Mouse (Mus musculus) heart, embryonic 10.5 days (tissue): ENCODE data around the gene Tns3. TPM values are rescaled to one million over a fixed set of nuclear protein-coding genes. Genes with fewer than 3 reads are reported as not detected.
A peak's percentile ranks its signal among the peaks of the same experiment; 100 is the strongest.

Experiments used
- DNase-seq: peaks from one replicate; pipeline ENCODE4 v3.0.0-alpha.2; 2017; ENCODE audit warnings: low spot score
- H3K27ac ChIP-seq: fragments of 300-500 bp; sonication (generic); 2 replicates; pipeline ENCODE4 v1.5.1; 2016; ENCODE audit warnings: mild to moderate bottlenecking
- H3K27me3 ChIP-seq: fragments of 300-500 bp; sonication (generic); 2 replicates; pipeline ENCODE4 v1.6.1; 2016; ENCODE audit warnings: mild to moderate bottlenecking; ENCODE audit not compliant: poor library complexity, insufficient read depth, severe bottlenecking
- H3K36me3 ChIP-seq: fragments of 300-500 bp; sonication (generic); 2 replicates; pipeline ENCODE4 v1.6.1; 2016; ENCODE audit warnings: mild to moderate bottlenecking, moderate library complexity
- H3K4me1 ChIP-seq: fragments of 300-500 bp; sonication (generic); 2 replicates; pipeline ENCODE4 v1.6.1; 2016; ENCODE audit warnings: mild to moderate bottlenecking
- H3K4me3 ChIP-seq: fragments of 300-500 bp; sonication (generic); 2 replicates; pipeline ENCODE4 v1.5.1; 2016; ENCODE audit warnings: mild to moderate bottlenecking, moderate library complexity
- H3K9me3 ChIP-seq: fragments of 300-500 bp; sonication (generic); 2 replicates; pipeline ENCODE4 v1.6.1; 2016; ENCODE audit warnings: mild to moderate bottlenecking, moderate library complexity
- WGBS: fragments of 180-500 bp; shearing (Covaris S2); methylation state at CpG from one replicate; pipeline ENCODE4 v1.1.7; 2016; 5-methylcytosine and 5-hydroxymethylcytosine counted together
- polyA plus RNA-seq: library from polyadenylated mRNA; unstranded; fragments of >200 nt; fragmentation: Nextera tagmentation; extraction: Ambion mirVana; gene quantifications from 2 replicates; pipeline ENCODE4 v1.2.1, GENCODE M21; 2016

Gene Tns3
- polyA plus RNA-seq, 1 experiment from 2014 or later: 17.0 TPM

DNA sequence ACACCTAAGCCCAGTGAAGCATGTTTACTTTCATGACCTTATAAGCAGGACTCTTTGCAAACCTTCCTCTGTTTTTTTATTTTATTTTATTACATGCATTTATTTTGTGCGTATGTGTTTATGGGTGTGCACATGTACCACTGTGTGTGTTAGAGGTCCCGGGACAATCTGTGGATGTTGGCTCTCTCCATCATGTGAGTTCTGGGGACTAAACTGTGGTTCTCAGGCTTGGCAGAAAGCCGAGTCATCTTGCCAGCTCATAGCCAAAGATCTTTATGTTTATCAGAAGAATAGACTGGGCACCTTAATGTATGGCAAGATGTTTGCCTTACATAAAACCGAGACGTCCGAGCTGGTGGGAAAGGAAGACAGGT, 27.8 kb upstream of the Tns3 start:
- H3K36me3 ChIP-seq: no peaks in the 10 kb centered on the region
- peak overlapping the region; percentile 82 for H3K27ac ChIP-seq
- WGBS: 54% methylated on average over 6 of the region's 6 CpGs

GRCm38 (mm10) chr11:8691605-8692004, 27.3 kb upstream of the Tns3 start:
- 75% methylated on average over 4 of the region's 4 CpGs for WGBS
- Histone ChIP-seq H3K9me3 (no peaks in the 10 kb centered on the region), H3K4me1 (peaks cover 29% of the 10 kb centered on the region), H3K36me3 (no peaks in the 10 kb centered on the region), H3K27me3 (peaks cover 6% of the 10 kb centered on the region; the same call in 1 of the 2 replicates), H3K4me3 (no peak overlapping the region), H3K27ac (no peak overlapping the region; the same call in 1 of the 2 replicates)
- no peak for DNase-seq

More for the DNA sequence above, 27.8 kb upstream of the Tns3 start:
- no peak overlapping the region for H3K4me3 ChIP-seq
- H3K27me3 ChIP-seq: peaks cover 4% of the 10 kb centered on the region; the same call in 1 of the 2 replicates
- DNase-seq: no peak
- H3K4me1 ChIP-seq: peaks cover 29% of the 10 kb centered on the region
- no peaks in the 10 kb centered on the region for H3K9me3 ChIP-seq

DNA sequence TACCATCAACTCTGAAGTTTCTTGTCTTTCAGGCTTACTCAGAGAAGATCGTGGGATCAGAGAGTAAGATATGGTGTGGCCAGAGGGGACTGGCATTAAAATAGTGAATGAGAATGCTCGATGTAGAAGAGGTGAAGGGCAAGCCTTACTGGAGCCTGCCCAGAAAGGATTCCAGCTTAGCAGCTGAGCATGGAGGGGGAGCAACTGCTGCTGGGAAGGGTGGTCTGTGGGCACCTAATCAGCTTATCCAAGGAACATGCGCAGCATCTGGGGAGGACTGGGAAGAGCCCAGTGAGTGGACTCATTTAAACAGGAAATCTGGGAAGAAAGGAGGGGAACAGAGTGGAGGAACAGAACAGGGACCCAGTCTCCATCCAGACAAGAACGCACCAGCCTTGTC, 26.3 kb upstream of the Tns3 start:
- Histone ChIP-seq H3K4me1 (peaks cover 29% of the 10 kb centered on the region), H3K9me3 (no peaks in the 10 kb centered on the region), H3K27me3 (peaks cover 12% of the 10 kb centered on the region; the same call in 1 of the 2 replicates), H3K36me3 (no peaks in the 10 kb centered on the region), H3K4me3 (no peak overlapping the region), H3K27ac (no peak overlapping the region)
- peak; percentile 42 for DNase-seq
- WGBS: 63% methylated on average over 4 of the region's 4 CpGs

DNA sequence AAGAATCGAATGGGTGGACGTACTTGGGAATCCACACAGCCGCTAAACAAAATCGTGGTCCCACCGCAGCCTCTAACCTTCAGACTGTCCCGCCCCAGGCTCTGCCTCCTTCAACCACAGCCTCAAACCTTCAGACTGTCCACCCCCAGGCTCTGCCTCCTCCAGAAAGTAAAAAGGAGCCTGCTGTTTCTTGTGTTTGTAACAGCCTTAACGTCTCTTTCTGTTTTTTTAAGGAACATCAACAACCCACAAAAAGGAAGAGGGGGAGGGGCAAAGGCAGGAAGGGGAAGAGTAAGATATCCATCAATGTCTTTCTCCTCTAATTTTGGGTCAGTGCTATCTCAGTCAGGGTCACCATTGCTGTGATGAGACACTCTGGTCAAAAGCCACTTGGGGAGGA, 25.2 kb upstream of the Tns3 start:
- 75% methylated on average over 7 of the region's 7 CpGs for WGBS
- H3K27me3 ChIP-seq: peaks cover 16% of the 10 kb centered on the region; the same call in 1 of the 2 replicates
- no peaks in the 10 kb centered on the region for H3K36me3 ChIP-seq
- peak; percentile 56 for DNase-seq
- H3K27ac ChIP-seq: no peak overlapping the region
- no peak overlapping the region for H3K4me3 ChIP-seq
- no peaks in the 10 kb centered on the region for H3K9me3 ChIP-seq
- peaks cover 29% of the 10 kb centered on the region for H3K4me1 ChIP-seq

GRCm38 (mm10) chr11:8688907-8689306, 24.6 kb upstream of the Tns3 start:
- H3K4me3 ChIP-seq: no peak overlapping the region
- no peaks in the 10 kb centered on the region for H3K36me3 ChIP-seq
- H3K4me1 ChIP-seq: peaks cover 29% of the 10 kb centered on the region
- no peaks in the 10 kb centered on the region for H3K9me3 ChIP-seq
- WGBS: 87% methylated on average over 8 of the region's 8 CpGs
- H3K27ac ChIP-seq: no peak overlapping the region
- DNase-seq: peak; percentile 70
- peaks cover 21% of the 10 kb centered on the region; the same call in 1 of the 2 replicates for H3K27me3 ChIP-seq

GRCm38 (mm10) chr11:8686501-8686900, 22.2 kb upstream of the Tns3 start:
- H3K4me1 ChIP-seq: 0 out of 2 replicates have a peak, but pooled peaks cover 7% of the 10 kb centered on the region
- no peak for DNase-seq
- no peak overlapping the region for H3K27ac ChIP-seq
- no peak overlapping the region for H3K4me3 ChIP-seq
- no peaks in the 10 kb centered on the region for H3K9me3 ChIP-seq
- H3K27me3 ChIP-seq: peaks cover 21% of the 10 kb centered on the region; the same call in 1 of the 2 replicates
- WGBS: 69% methylated on average over 3 of the region's 3 CpGs
- no peaks in the 10 kb centered on the region for H3K36me3 ChIP-seq

GRCm38 (mm10) chr11:8686061-8686460, 21.7 kb upstream of the Tns3 start:
- H3K9me3 ChIP-seq: no peaks in the 10 kb centered on the region
- H3K4me3 ChIP-seq: no peak overlapping the region
- peaks cover 21% of the 10 kb centered on the region; the same call in 1 of the 2 replicates for H3K27me3 ChIP-seq
- H3K4me1 ChIP-seq: peaks cover 9% of the 10 kb centered on the region; the same call in 1 of the 2 replicates
- no peaks in the 10 kb centered on the region for H3K36me3 ChIP-seq
- no peak overlapping the region for H3K27ac ChIP-seq
- 68% methylated on average over 1 of the region's 1 CpGs for WGBS
- DNase-seq: peak; percentile 54

DNA sequence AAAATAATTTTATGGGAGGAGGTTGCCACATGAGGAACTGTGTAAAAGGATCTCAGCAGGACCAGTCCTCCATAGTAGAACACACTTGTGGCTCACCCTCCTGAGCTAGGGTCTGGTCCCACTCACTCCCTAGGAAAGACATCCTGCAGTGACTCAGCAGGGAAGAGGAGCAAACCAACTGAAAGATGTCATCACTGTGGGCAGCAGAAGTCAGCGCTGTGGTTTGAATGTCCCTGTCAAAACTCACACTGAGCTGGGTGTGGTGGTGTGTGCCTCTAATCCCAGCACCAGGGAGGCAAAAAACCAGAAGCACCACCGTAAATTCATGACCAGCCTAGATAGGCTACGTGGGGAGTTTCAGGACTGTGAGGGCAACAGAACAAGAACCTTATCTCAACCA, 20.9 kb upstream of the Tns3 start:
- H3K9me3 ChIP-seq: no peaks in the 10 kb centered on the region
- DNase-seq: no peak
- no peak overlapping the region for H3K27ac ChIP-seq
- H3K4me3 ChIP-seq: no peak overlapping the region
- H3K27me3 ChIP-seq: peaks cover 21% of the 10 kb centered on the region; the same call in 1 of the 2 replicates
- 31% methylated on average over 3 of the region's 3 CpGs for WGBS
- H3K36me3 ChIP-seq: no peaks in the 10 kb centered on the region
- H3K4me1 ChIP-seq: peaks cover 8% of the 10 kb centered on the region; the same call in 1 of the 2 replicates

GRCm38 (mm10) chr11:8684262-8684661, 19.9 kb upstream of the Tns3 start:
- Histone ChIP-seq H3K9me3 (no peaks in the 10 kb centered on the region), H3K27ac (no peak overlapping the region)
- WGBS: 84% methylated on average over 5 of the region's 5 CpGs

DNA sequence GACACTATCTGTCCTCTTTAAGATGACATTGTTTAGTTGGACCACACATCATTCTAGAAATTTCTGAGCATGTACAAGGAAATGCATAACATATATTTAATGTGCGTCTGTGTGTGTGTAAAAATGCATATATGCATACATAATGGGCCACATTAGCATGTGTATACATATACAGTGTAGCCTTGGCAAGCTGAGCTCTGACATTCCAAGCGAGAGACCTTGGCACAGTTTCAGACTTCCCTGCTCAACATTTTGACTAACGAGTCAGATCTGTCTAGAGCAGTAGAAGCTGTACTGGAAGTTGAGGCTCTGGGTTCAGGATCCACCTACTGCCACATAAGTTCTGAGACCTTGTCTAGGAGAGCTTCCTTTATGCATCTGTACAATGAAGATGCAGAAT, 17.0 kb upstream of the Tns3 start:
- no peak overlapping the region for H3K27ac ChIP-seq
- 80% methylated on average over 3 of the region's 3 CpGs for WGBS
- H3K27me3 ChIP-seq: peaks cover 12% of the 10 kb centered on the region; the same call in 1 of the 2 replicates
- peaks cover 10% of the 10 kb centered on the region; the same call in 1 of the 2 replicates for H3K4me1 ChIP-seq
- no peak overlapping the region for H3K4me3 ChIP-seq
- H3K36me3 ChIP-seq: no peaks in the 10 kb centered on the region
- DNase-seq: no peak
- H3K9me3 ChIP-seq: no peaks in the 10 kb centered on the region

More at GRCm38 (mm10) chr11:8684262-8684661, 19.9 kb upstream of the Tns3 start:
- no peak overlapping the region for H3K4me3 ChIP-seq
- peaks cover 21% of the 10 kb centered on the region; the same call in 1 of the 2 replicates for H3K27me3 ChIP-seq
- DNase-seq: no peak
- peaks cover 8% of the 10 kb centered on the region; the same call in 1 of the 2 replicates for H3K4me1 ChIP-seq
- no peaks in the 10 kb centered on the region for H3K36me3 ChIP-seq

DNA sequence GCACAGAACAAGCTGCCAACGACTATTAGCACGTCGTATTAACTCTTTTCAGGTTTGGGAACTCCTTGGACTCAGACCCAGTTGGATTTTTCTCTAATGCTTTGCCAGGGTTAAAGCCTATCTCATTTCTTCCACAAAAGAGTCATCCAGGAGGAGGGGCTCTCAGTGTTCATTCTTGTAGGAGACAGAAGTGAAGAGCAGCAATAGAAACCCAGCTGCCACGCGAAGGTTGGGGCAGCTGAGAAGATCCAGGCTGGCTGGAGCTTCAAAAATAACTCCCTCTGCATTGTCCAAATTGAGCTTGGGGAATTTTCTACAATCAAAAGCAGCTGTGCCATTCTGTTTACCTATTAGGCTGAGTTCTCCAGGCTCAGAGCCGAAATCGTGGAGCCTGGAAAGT, 16.3 kb upstream of the Tns3 start:
- no peak for DNase-seq

GRCm38 (mm10) chr11:8679221-8679620, 14.9 kb upstream of the Tns3 start:
- 84% methylated on average over 5 of the region's 5 CpGs for WGBS
- Histone ChIP-seq H3K27ac (no peak overlapping the region), H3K9me3 (no peaks in the 10 kb centered on the region), H3K4me3 (no peak overlapping the region), H3K36me3 (no peaks in the 10 kb centered on the region), H3K4me1 (peaks cover 14% of the 10 kb centered on the region; the same call in 1 of the 2 replicates), H3K27me3 (0 out of 2 replicates have a peak, but pooled peaks cover 2% of the 10 kb centered on the region)
- DNase-seq: no peak

More for the DNA sequence above, 16.3 kb upstream of the Tns3 start:
- WGBS: 58% methylated on average over 7 of the region's 7 CpGs
- Histone ChIP-seq H3K4me1 (peaks cover 10% of the 10 kb centered on the region; the same call in 1 of the 2 replicates), H3K9me3 (no peaks in the 10 kb centered on the region), H3K27me3 (0 out of 2 replicates have a peak, but pooled peaks cover 8% of the 10 kb centered on the region), H3K4me3 (no peak overlapping the region), H3K27ac (no peak overlapping the region), H3K36me3 (no peaks in the 10 kb centered on the region)

GRCm38 (mm10) chr11:8678260-8678995, 14.1 kb upstream of the Tns3 start:
- Histone ChIP-seq H3K27ac (no peak overlapping the region), H3K36me3 (no peaks in the 10 kb centered on the region), H3K9me3 (no peaks in the 10 kb centered on the region), H3K4me3 (no peak overlapping the region), H3K4me1 (peaks cover 14% of the 10 kb centered on the region; the same call in 1 of the 2 replicates), H3K27me3 (no peaks in the 10 kb centered on the region)
- 79% methylated on average over 12 of the region's 12 CpGs for WGBS
- DNase-seq: no peak
